Mouse (Mus musculus) lung, embryonic 14.5 days (tissue): ENCODE results near the gene Mfap1b. TPM values are rescaled to one million over a fixed set of nuclear protein-coding genes. Genes with fewer than 3 reads are reported as not detected.
"Not testable (repeated sequence)": the region's sequence is repeated elsewhere in the genome, so short reads cannot be mapped to it uniquely, and the experiment has no call there.

Experiments
- ATAC-seq: fragments of 200-750 bp; cut with Nextera tagmentation; 2 replicates; pipeline ENCODE4 v1.8.0; 2017; ENCODE audit warnings: mild to moderate bottlenecking, moderate TSS enrichment, moderate library complexity; ENCODE audit not compliant: insufficient read depth
- DNase-seq: peaks from one replicate; pipeline ENCODE4 v3.0.0-alpha.2; 2015
- H3K27ac ChIP-seq: fragments of 300-500 bp; sonication (generic); 2 replicates; pipeline ENCODE4 v1.5.1; 2014; ENCODE audit warnings: low read depth, mild to moderate bottlenecking, moderate library complexity
- H3K27me3 ChIP-seq: fragments of 300-500 bp; sonication (generic); 2 replicates; pipeline ENCODE4 v1.6.1; 2014; ENCODE audit warnings: low read length, control low read depth; ENCODE audit not compliant: insufficient read depth
- H3K36me3 ChIP-seq: fragments of 300-500 bp; sonication (generic); 2 replicates; pipeline ENCODE4 v1.6.1; 2014; ENCODE audit warnings: control low read depth; ENCODE audit not compliant: insufficient read depth
- H3K4me1 ChIP-seq: fragments of 300-500 bp; sonication (generic); 2 replicates; pipeline ENCODE4 v1.6.1; 2014; ENCODE audit warnings: antibody characterized with exemption, control low read depth; ENCODE audit not compliant: insufficient read depth
- H3K4me2 ChIP-seq: fragments of 300-500 bp; sonication (generic); 2 replicates; pipeline ENCODE4 v1.6.1; 2014; ENCODE audit warnings: mild to moderate bottlenecking
- H3K4me3 ChIP-seq: fragments of 300-500 bp; sonication (generic); 2 replicates; pipeline ENCODE4 v1.5.1; 2014; ENCODE audit warnings: low read depth, low read length
- H3K9ac ChIP-seq: fragments of 300-500 bp; sonication (generic); 2 replicates; pipeline ENCODE4 v1.6.1; 2014
- H3K9me3 ChIP-seq: fragments of 300-500 bp; sonication (generic); 2 replicates; pipeline ENCODE4 v1.6.1; 2016; ENCODE audit warnings: low read depth, low read length, control low read depth
- CTCF ChIP-seq: IDR thresholded peaks from 2 replicates; pipeline ENCODE4 v1.5.1; 2016; ENCODE audit warnings: antibody characterized with exemption, low read depth
- WGBS: fragments of 180-500 bp; shearing (Covaris S2); extraction: QIAGEN DNeasy Blood & Tissue Kit; methylation state at CpG from one replicate; pipeline ENCODE4 v1.1.7; 2014; 5-methylcytosine and 5-hydroxymethylcytosine counted together
- polyA plus RNA-seq: library from polyadenylated mRNA; unstranded; fragments of >200 nt; fragmentation: Nextera tagmentation; extraction: Ambion mirVana; gene quantifications from 2 replicates; pipeline ENCODE4 v1.2.1, GENCODE M21; 2014

The Mfap1b gene
- polyA plus RNA-seq, 1 experiment from 2014 or later: 47.9 TPM

DNA sequence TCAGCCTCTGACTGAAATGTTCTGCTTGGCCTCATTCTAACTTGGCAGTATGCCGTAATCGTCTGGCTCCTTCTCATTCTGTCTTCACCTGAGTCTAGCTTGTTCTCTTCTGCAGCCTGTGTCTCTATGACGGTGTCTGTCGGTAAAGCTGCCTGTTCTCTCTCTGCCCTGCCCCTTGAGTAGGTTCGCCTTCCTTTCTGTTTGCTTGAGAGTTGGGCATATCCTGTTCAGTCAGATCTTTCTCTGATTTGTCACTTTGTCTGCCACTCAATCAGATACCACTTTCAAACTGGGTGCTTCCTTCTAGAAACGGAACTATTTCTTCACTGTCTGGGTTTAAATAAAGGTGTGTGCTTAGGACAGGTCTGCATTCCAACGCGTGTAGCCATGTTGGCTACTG lies 37.5 kb upstream of the Mfap1b start:
- 90% methylated on average over 8 of the region's 8 CpGs for WGBS
- Histone ChIP-seq H3K4me1 (no peaks in the 10 kb centered on the region), H3K4me2 (no peak overlapping the region), H3K36me3 (peaks cover 47% of the 10 kb centered on the region), H3K27me3 (no peaks in the 10 kb centered on the region), H3K4me3 (no peak overlapping the region), H3K9me3 (no peaks in the 10 kb centered on the region), H3K27ac (no peak overlapping the region), H3K9ac (no peak overlapping the region)
- TF ChIP-seq CTCF: no peak
- ATAC-seq (no peak), DNase-seq (no peak)

DNA sequence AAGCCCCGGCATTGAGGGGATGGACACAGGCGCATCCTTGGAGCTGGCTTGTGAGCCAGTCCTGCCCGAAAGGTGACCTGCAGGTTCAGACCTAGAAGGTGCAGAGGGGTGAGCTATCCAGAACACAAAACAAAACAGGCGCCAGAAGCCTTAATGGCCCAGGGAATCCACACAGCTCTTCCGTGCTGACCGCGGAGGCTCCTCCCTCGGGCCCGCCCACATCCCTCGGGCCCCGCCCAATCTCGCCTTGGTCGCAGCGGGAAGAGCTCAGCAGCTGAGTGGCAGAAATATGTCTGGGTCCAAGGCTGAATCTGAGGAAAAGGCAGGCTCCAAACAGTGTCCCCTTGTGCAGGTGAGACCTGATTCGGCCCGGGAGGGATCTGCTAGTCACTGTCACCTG lies 35.7 kb upstream of the Mfap1b start:
- Histone ChIP-seq H3K9me3 (no peaks in the 10 kb centered on the region), H3K9ac (peak overlapping the region; percentile 21; the same call in 1 of the 2 replicates), H3K27me3 (no peaks in the 10 kb centered on the region), H3K4me2 (peak overlapping the region; percentile 56), H3K36me3 (peaks cover 37% of the 10 kb centered on the region), H3K27ac (no peak overlapping the region), H3K4me1 (no peaks in the 10 kb centered on the region), H3K4me3 (peak overlapping the region; percentile 31)
- 20% methylated on average over 16 of the region's 16 CpGs for WGBS
- ATAC-seq (peak; percentile 70; the same call in 1 of the 2 replicates), DNase-seq (peak; percentile 76)
- no peak for TF ChIP-seq CTCF

DNA sequence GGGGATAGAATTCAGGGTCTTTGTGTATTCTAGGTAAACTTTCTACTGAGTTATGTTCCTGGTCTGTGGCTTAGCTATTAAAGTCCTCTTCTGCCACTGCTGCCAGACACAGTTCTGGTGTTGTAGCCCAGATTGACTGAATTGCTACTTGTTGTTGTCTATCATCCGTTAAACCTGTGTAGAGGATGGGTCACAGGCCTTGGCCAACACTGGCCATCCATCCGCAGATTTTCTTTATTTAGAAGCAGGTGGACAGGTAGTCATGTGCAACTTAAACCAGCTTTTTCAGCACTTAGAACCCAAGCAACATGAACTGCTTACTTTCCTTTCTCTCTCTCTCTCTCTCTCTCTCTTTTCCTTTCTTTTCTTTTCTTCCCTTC lies 34.1 kb upstream of the Mfap1b start:
- H3K9ac ChIP-seq: peak overlapping the region; percentile 55
- WGBS: 66% methylated on average over 2 of the region's 2 CpGs
- peak overlapping the region; percentile 58 for H3K4me2 ChIP-seq
- peaks cover 24% of the 10 kb centered on the region for H3K36me3 ChIP-seq
- TF ChIP-seq CTCF: no peak
- no peaks in the 10 kb centered on the region for H3K27me3 ChIP-seq
- peak overlapping the region; percentile 55 for H3K4me3 ChIP-seq
- no peak overlapping the region for H3K27ac ChIP-seq
- no peaks in the 10 kb centered on the region for H3K4me1 ChIP-seq
- H3K9me3 ChIP-seq: no peaks in the 10 kb centered on the region
- no peak for DNase-seq
- no peak for ATAC-seq

DNA sequence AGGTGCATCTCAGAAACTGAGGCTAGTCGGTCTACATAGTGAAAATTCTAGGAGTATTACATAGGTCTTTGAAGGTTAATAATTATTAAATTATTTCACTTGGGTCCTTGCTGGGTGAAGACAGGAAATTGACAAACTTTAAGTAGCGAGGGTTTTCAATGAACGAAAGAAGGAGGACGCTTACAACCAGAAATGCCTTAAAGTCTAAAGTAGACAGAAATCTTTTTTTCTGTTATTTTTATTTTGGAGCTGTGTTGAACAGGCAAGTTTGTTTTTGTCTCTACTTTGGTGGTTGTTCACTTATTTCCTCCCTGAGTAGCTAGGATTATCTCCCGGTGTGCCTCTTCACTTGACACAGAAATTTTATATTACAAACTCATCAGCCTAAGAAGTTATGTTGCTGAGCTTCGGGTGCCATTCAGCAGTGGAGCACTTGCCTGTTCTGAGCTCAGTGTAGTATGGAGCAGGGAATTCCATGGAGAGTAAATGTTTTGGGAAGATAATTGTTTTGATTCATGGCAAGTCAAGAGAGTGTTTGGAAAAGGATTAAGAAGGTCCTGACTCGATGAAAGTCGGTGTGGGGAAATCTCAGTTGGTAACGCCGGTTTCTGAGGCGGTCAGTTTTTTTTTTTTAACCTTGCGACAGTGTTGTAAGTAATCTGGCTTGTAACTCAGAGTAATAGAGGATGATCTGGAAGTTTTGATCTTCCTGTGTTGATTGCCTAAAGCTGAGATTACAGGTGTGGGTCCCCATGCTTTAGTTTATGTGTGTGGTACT lies 33.5 kb upstream of the Mfap1b start:
- no peak for ATAC-seq
- Histone ChIP-seq H3K9ac (peak overlapping the region; percentile 55), H3K27ac (no peak overlapping the region), H3K9me3 (no peaks in the 10 kb centered on the region), H3K27me3 (no peaks in the 10 kb centered on the region), H3K4me2 (peak overlapping the region; percentile 58), H3K4me1 (no peaks in the 10 kb centered on the region), H3K36me3 (peaks cover 18% of the 10 kb centered on the region), H3K4me3 (peak overlapping the region; percentile 55)
- 3% methylated on average over 12 of the region's 12 CpGs for WGBS
- no peak for DNase-seq
- TF ChIP-seq CTCF: no peak

DNA sequence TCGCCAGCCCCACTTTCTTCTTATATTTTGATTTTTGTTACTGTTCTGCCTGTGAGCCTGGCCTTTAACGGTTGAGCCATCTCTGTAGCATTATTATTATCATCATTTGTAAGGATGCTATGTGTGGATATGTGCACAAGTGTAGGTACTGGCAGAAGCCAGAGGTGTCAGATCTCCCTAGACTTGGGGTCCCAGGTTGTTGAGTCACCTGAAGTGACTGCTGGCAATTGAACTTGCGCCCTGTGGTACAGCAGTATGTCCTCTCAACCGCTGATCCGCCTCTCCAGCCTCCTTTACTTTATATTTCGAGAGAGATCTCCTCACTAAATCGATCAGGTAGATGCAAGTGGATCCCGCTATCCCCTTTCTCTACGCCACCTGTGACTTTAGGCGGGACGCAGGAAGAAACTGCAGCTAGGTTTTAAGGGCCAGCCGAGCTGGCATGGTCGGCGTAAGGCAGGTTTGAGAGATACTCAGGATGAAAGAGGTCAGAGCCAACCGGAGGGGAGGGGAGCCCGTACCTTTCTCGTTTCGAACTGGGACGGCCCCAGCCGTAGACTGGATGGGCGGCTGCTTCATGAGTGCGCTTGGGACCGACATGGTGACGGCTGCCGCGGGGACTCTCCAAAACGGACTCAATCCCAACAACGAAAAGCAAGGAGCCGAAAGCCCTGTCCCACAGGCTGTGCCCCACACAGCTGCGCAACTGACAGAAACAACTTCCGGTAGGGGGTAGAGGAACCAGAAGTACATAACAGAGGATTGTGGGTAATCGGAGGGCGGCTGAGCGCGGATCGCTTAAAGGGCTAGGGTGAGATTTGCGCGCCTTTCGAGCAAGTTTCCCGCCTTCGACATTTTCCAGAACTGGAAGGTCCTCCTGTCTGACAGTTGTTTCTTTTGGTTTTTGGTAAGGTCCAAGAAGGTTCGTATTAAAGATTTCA lies 32.3 kb upstream of the Mfap1b start, which contains the start of the genes Mfap1a and Wdr76:
TSS of gene Mfap1a (minus strand) at position 724 of the 941 bp plus-strand sequence.
TSS of gene Wdr76 (plus strand) at position 782 of the 941 bp plus-strand sequence.
- H3K9ac ChIP-seq: peak within 1 kb of the TSS; percentile 55
- 4% methylated on average over 39 of the region's 42 CpGs for WGBS
- not testable (repeated sequence) for H3K36me3 ChIP-seq, H3K4me1 ChIP-seq, H3K9me3 ChIP-seq, H3K27me3 ChIP-seq
- peak within 1 kb of the TSS; percentile 58 for H3K4me2 ChIP-seq
- H3K27ac ChIP-seq: 0 out of 2 replicates have a peak within 1 kb of the TSS, but pooled peaks have one; percentile 40
- DNase-seq (peak; percentile 96), ATAC-seq (peak; percentile 90)
- H3K4me3 ChIP-seq: peak within 1 kb of the TSS; percentile 55
- TF ChIP-seq CTCF: peak; percentile 24; the same call in 1 of the 2 replicates

DNA sequence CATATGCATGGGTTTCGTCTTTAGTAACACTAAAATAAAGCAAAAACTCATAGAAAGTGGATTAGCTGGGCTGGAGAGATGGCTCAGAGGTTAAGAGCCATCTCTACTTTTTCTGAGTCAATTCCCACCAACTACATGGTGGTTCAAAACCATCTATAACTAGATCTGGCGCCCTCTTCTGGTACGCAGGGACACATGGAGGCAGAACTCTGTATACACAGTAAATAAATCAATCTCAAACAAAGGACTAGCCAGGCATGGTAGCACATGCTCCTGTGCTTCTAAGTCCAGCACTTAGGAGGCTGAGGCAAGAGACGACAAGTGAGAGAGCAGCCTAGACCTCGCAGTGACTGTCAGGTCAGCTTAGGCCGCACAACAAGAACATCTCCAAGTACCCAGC lies 27.7 kb upstream of the Mfap1b start:
- not testable (repeated sequence) for H3K9ac ChIP-seq, H3K9me3 ChIP-seq, H3K27me3 ChIP-seq, H3K4me3 ChIP-seq, H3K4me1 ChIP-seq, H3K27ac ChIP-seq, H3K4me2 ChIP-seq, DNase-seq, ATAC-seq, H3K36me3 ChIP-seq
- 75% methylated on average over 2 of the region's 6 CpGs for WGBS

DNA sequence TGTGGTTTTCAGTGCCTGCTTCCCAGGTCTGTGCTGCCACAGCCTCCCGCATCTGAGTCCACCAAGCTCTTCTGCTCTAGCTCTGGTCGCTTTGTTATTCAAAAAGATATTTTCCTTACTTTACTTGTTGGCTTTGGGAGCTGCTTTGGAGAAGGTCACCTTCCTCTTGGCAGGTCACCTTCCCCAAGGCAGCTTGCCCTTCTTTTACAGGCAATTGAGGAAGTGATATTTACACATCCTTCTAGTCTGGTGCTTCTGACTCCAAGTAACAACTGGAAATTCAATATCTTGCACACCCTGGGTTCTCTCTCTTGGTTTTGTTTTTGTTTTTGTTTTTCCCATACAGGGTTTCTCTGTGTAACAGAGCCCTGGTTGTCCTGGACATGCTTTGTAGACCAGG lies 10.5 kb upstream of the Mfap1b start:
- not testable (repeated sequence) for H3K27me3 ChIP-seq, H3K27ac ChIP-seq, H3K36me3 ChIP-seq, H3K9ac ChIP-seq, ATAC-seq, H3K9me3 ChIP-seq, H3K4me2 ChIP-seq, H3K4me1 ChIP-seq, H3K4me3 ChIP-seq, DNase-seq
- 86% methylated on average over 1 of the region's 2 CpGs for WGBS
